Mouse (Mus musculus) lung, postnatal 0 days (tissue): ENCODE data around the gene Kcnn3. TPM values are rescaled to one million over a fixed set of nuclear protein-coding genes. Genes with fewer than 3 reads are reported as not detected.

Experiments
- ATAC-seq: fragments of 200-750 bp; cut with Nextera tagmentation; 2 replicates; pipeline ENCODE4 v1.8.0; 2017; ENCODE audit warnings: moderate library complexity
- DNase-seq: peaks from one replicate; pipeline ENCODE4 v3.0.0-alpha.2; 2016; ENCODE audit warnings: low spot score
- H3K27ac ChIP-seq: fragments of 300-500 bp; sonication (generic); 2 replicates; pipeline ENCODE4 v1.5.1; 2014; ENCODE audit warnings: antibody characterized with exemption, mild to moderate bottlenecking, low read length, mixed read lengths
- H3K27me3 ChIP-seq: fragments of 300-500 bp; sonication (generic); replicated peaks from 2 replicates; pipeline ENCODE4 v1.6.1; 2014; ENCODE audit warnings: low read length, mixed read lengths; ENCODE audit not compliant: insufficient read depth
- H3K36me3 ChIP-seq: fragments of 300-500 bp; sonication (generic); 2 replicates; pipeline ENCODE4 v1.6.1; 2014; ENCODE audit warnings: low read length, mixed read lengths; ENCODE audit not compliant: insufficient read depth
- H3K4me1 ChIP-seq: fragments of 300-500 bp; sonication (generic); 2 replicates; pipeline ENCODE4 v1.6.1; 2014; ENCODE audit warnings: antibody characterized with exemption, low read depth, low read length, mixed read lengths; ENCODE audit not compliant: insufficient read depth
- H3K4me2 ChIP-seq: fragments of 300-500 bp; sonication (generic); replicated peaks from 2 replicates; pipeline ENCODE4 v1.6.1; 2014; ENCODE audit warnings: low read depth, mild to moderate bottlenecking, low read length, moderate library complexity, mixed read lengths
- H3K4me3 ChIP-seq: fragments of 300-500 bp; sonication (generic); 2 replicates; pipeline ENCODE4 v1.5.1; 2014; ENCODE audit warnings: low read depth, low read length
- H3K9ac ChIP-seq: fragments of 300-500 bp; sonication (generic); replicated peaks from 2 replicates; pipeline ENCODE4 v1.6.1; 2014; ENCODE audit warnings: low read depth, mild to moderate bottlenecking
- H3K9me3 ChIP-seq: fragments of 300-500 bp; sonication (generic); 2 replicates; pipeline ENCODE4 v1.6.1; 2016; ENCODE audit warnings: low read length, mixed read lengths
- CTCF ChIP-seq: IDR thresholded peaks from 2 replicates; pipeline ENCODE4 v1.5.1; 2016; ENCODE audit warnings: antibody characterized with exemption, mild to moderate bottlenecking
- EP300 ChIP-seq: IDR thresholded peaks from 2 replicates; pipeline ENCODE4 v1.6.1; 2016; ENCODE audit warnings: antibody characterized with exemption, mild to moderate bottlenecking, control low read depth
- WGBS: fragments of 180-500 bp; shearing (Covaris S2); extraction: QIAGEN DNeasy Blood & Tissue Kit; methylation state at CpG from one replicate; pipeline ENCODE4 v1.1.7; 2014; 5-methylcytosine and 5-hydroxymethylcytosine counted together
- polyA plus RNA-seq: library from polyadenylated mRNA; unstranded; fragments of >200 nt; fragmentation: Nextera tagmentation; extraction: Ambion mirVana; gene quantifications from 2 replicates; pipeline ENCODE4 v1.2.1, GENCODE M21; 2015

Kcnn3 gene
- polyA plus RNA-seq, 1 experiment from 2014 or later = 1.0 TPM

DNA sequence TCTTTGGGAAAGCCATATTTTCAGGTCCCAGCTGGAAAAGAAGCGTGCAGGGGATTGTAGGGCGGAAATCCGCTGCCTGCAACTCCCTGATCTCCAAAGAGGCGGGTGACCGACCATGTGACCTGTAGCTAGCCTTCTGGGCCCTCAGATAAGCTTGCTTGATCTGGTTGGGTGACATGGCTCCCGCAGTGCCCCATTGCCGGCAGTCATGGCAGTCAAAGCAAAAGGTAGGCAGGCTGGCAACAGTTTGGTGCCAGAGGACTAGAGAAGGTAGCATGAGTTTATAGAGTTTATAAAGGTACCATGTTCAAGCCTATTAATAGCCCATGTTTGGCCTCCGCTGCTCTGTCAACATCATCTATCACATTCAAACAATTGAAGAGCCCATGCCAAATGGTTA lies 33.5 kb downstream of the Kcnn3 start:
- Histone ChIP-seq H3K4me3 (no peak overlapping the region), H3K36me3 (no peaks in the 10 kb centered on the region), H3K27ac (no peak overlapping the region), H3K4me2 (no peak overlapping the region), H3K9ac (no peak overlapping the region), H3K27me3 (no peaks in the 10 kb centered on the region), H3K9me3 (no peaks in the 10 kb centered on the region), H3K4me1 (no peaks in the 10 kb centered on the region)
- ATAC-seq (no peak), DNase-seq (no peak)
- WGBS = 77% methylated on average over 8 of the region's 8 CpGs
- no peak for TF ChIP-seq CTCF
- no peak for TF ChIP-seq EP300

GRCm38 (mm10) chr3:89553946-89554345 lies 34.0 kb downstream of the Kcnn3 start:
- no peaks in the 10 kb centered on the region for H3K36me3 ChIP-seq
- WGBS = 75% methylated on average over 4 of the region's 4 CpGs
- ATAC-seq = no peak
- H3K4me2 ChIP-seq = no peak overlapping the region
- no peaks in the 10 kb centered on the region for H3K27me3 ChIP-seq
- TF ChIP-seq EP300 = no peak
- TF ChIP-seq CTCF = no peak
- H3K4me3 ChIP-seq = no peak overlapping the region
- H3K27ac ChIP-seq = no peak overlapping the region
- H3K9me3 ChIP-seq = no peaks in the 10 kb centered on the region
- no peaks in the 10 kb centered on the region for H3K4me1 ChIP-seq
- no peak for DNase-seq
- H3K9ac ChIP-seq = no peak overlapping the region

DNA sequence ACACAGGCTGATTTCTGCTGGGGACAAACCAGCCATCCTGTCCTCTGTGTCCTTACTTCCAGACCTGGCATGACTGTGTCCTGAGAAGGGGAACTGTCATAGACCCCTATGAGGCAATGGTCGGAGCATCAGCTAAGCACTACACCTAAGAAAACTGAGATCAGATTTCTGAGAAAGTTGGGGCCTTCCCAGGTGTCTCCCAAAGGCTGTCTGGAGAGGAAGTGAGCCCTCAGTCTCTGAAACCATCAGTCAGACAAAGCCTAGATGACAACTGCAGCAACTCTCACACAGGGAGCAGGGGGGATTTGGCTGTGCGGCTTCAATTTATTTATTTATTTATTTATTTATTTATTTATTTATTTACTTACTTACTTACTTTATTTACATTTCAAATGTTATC lies 34.6 kb downstream of the Kcnn3 start:
- Histone ChIP-seq H3K4me1 (no peaks in the 10 kb centered on the region), H3K36me3 (no peaks in the 10 kb centered on the region), H3K27ac (no peak overlapping the region), H3K4me3 (no peak overlapping the region), H3K9ac (no peak overlapping the region), H3K9me3 (no peaks in the 10 kb centered on the region), H3K27me3 (no peaks in the 10 kb centered on the region), H3K4me2 (no peak overlapping the region)
- ATAC-seq (no peak), DNase-seq (no peak)
- no peak for TF ChIP-seq EP300
- no peak for TF ChIP-seq CTCF
- WGBS = 83% methylated on average over 2 of the region's 2 CpGs

DNA sequence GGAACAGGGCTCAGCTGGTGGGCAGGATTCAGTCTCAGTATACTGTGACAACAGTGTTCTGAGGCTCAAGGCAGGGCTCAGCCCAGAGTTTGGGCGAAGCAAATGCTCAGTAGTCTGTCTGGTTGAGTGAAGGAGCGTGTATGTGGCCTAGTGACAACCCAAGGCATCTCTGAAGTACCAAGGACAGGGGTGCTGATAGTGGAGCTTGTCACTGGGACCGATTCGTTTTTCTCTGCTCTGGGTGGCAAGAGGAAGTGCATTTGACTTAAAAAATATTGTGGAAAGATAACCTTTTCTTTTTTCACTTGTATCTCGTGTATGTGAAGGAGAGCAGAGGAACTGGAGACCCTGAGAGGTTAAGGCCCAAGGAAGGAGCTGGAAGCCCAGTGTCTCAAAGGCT lies 37.8 kb downstream of the Kcnn3 start:
- Histone ChIP-seq H3K4me1 (no peaks in the 10 kb centered on the region), H3K27me3 (no peaks in the 10 kb centered on the region), H3K36me3 (no peaks in the 10 kb centered on the region), H3K27ac (no peak overlapping the region), H3K9ac (no peak overlapping the region), H3K4me2 (no peak overlapping the region), H3K4me3 (no peak overlapping the region), H3K9me3 (no peaks in the 10 kb centered on the region)
- 60% methylated on average over 5 of the region's 5 CpGs for WGBS
- TF ChIP-seq EP300 = no peak
- no peak for TF ChIP-seq CTCF
- no peak for ATAC-seq
- DNase-seq = no peak

DNA sequence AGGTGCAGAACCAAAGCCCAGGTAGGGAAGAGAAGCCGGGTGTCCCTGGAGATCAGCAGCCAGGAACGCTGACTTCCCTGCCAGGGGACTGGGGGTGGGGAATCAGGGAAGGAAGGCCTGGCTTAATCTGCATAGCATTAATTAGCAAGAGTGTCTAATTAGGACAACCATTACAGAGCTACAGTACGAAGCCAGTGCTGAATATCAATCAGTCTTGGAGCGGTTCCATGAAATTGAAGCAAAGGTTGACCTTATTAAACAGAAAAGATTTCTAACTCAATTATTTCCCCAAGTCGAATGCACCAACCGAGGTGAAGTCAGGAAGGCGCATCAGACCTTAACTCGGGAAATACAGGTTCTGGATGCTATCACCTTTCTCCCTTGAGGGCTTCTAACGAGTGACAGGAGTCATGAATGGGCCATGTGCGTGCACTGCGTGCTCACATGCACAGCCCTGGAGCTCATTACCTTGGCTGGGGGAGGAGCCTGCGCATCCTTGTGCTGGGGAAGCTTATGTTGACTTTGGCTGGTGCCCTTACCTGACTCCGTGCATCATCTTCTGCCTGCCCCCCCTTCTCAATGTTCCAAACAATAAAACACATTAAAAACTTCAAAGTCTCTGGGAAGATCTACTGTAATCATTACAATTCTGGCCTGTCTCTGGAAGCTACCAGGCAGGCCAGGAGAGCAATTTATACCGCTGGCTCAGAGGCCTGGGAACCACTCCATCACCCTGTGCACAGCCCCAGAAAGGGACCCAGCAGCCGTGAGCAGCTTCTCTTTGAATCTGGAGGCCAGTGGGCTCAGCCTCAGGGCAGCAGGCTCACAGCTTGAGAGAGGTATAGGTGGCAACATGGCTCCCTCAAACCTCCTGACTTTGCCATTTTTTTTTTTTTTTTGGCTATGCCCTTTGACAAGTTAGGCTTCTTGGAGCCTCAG lies 39.3 kb downstream of the Kcnn3 start:
- Histone ChIP-seq H3K4me1 (no peaks in the 10 kb centered on the region), H3K9ac (no peak overlapping the region), H3K4me2 (no peak overlapping the region), H3K27me3 (no peaks in the 10 kb centered on the region), H3K4me3 (no peak overlapping the region), H3K9me3 (no peaks in the 10 kb centered on the region), H3K27ac (no peak overlapping the region), H3K36me3 (no peaks in the 10 kb centered on the region)
- ATAC-seq = no peak
- WGBS = 69% methylated on average over 15 of the region's 15 CpGs
- no peak for DNase-seq
- TF ChIP-seq EP300 = no peak
- TF ChIP-seq CTCF = no peak

DNA sequence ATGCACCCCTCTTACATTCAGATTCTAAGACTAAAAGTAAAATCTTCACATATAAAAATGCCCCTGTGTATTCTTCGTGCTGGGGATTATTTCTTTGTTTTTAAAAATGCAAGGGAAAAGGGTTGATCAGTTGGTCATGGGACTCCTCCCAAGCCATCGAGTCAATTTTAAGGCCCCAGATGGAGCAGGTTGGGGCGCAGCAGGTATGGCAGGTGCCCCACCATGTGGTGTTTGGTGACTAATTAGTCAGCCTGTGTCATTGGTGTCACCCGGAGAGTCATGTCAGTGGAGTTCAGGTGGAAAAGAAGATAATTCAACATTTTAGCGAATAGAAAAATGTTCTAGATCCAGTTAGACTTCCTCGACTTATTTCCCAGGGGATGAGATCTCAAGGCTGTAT lies 41.4 kb downstream of the Kcnn3 start:
- Histone ChIP-seq H3K9ac (no peak overlapping the region), H3K4me2 (no peak overlapping the region), H3K4me3 (no peak overlapping the region), H3K9me3 (no peaks in the 10 kb centered on the region), H3K4me1 (no peaks in the 10 kb centered on the region), H3K27ac (no peak overlapping the region), H3K36me3 (no peaks in the 10 kb centered on the region), H3K27me3 (no peaks in the 10 kb centered on the region)
- no peak for TF ChIP-seq EP300
- no peak for TF ChIP-seq CTCF
- 82% methylated on average over 6 of the region's 6 CpGs for WGBS
- ATAC-seq (no peak), DNase-seq (no peak)
